Mouse (Mus musculus) MEL (cell line): Measurements from ENCODE around the gene Ing3.

Source experiments
- CTCF ChIP-seq, 3 experiments: IDR thresholded peaks in 2 of 3; conservative IDR thresholded peaks in 1 of 3; 2 replicates each; pipeline ENCODE4 v1.5.1; 2011 to 2012; ENCODE audit warnings: low read length in 3 of 3, low read depth in 2 of 3, mild to moderate bottlenecking in 2 of 3, improper control_type of control experiment in 1 of 3, inconsistent platforms in 1 of 3, mixed read lengths in 1 of 3, moderate library complexity in 1 of 3; ENCODE audit not compliant: control insufficient read depth in 1 of 3, insufficient read depth in 1 of 3, poor library complexity in 1 of 3, severe bottlenecking in 1 of 3
- USF1 ChIP-seq: IDR thresholded peaks from 2 replicates; pipeline ENCODE4 v1.6.1; 2014; ENCODE audit warnings: low read depth, mild to moderate bottlenecking, inconsistent platforms, low read length, improper control_type of control experiment, moderate library complexity

DNA sequence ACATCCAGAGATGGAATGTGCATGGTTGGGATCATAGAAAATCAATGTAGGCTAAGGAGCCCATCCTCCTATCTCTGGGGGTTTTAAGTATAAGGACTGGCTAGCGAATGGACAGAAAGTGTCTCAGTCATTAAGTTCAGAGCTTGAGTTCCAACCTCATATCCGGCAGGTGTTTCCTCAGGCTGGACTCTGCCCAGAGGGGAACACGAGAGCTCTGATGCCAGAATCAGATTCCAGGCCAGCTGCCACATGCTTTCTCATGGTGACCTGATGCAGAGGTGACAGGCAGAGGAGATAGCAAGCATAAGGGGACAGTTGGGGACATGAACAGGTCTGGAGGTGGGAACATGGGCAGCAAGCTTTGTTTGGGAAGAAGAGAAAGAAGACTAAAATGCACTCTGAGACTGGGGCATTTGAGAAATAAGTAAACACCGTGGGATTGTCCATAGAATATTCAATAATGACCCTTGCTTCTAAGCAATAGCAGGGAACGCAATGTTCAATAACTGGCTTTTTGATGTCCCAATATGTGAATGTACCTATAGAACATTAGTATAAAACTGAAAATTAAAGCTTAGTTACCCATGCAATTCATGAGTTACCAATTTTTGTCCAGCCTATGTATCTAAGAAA, 52.0 kb downstream of the Ing3 start:
- TF ChIP-seq USF1 (no peak), CTCF (IDR thresholded peaks at IDR 0.05 in 2 of 3, conservative IDR thresholded peaks at IDR 0.05 in 1 of 3; ENCODE audit: control insufficient read depth in 1 of 3, insufficient read depth in 1 of 3, low read depth in 2 of 3, low read length in 3 of 3, poor library complexity in 1 of 3, severe bottlenecking in 1 of 3) (no peak)
